In genomic region chr7:116817991-116818390, GRCm38 (mm10) we compare ENCODE assay signal across 26 mouse cellular contexts.
A peak's percentile ranks its signal among the peaks of the same experiment; 100 is the strongest.
DNase-seq lines count a peak whose midpoint lies in the region; ATAC-seq and TF ChIP-seq lines count a peak whose summit lies in the region.
"Had no signal": no experiment of that assay in that cellular context is flagged by ENCODE, and none has a peak within 500 bp of the region (broad histone marks: within the 10 kb centered on the region; RNA-seq: fewer than 3 reads in every experiment).

No protein-coding gene starts in this region.

- TF ChIP-seq EP300 in heart, adult 2 months (IDR thresholded peaks at IDR 0.05; ENCODE audit: insufficient read depth, low read depth, low read length) = no peak

- H3K4me1 ChIP-seq in heart, embryonic 10.5 days = no peaks in the 10 kb centered on the region
- H3K4me1 ChIP-seq in heart, adult 2 months (ENCODE audit: control insufficient read depth, insufficient read depth, low read length) = no peaks in the 10 kb centered on the region
- H3K4me1 ChIP-seq in liver, adult 2 months (ENCODE audit: control insufficient read depth, insufficient read depth, low read length) = no peaks in the 10 kb centered on the region
- no peaks in the 10 kb centered on the region for H3K4me1 ChIP-seq in liver, embryonic 11.5 days (replicated peaks; ENCODE audit: control insufficient read depth, insufficient read depth, low read length)
- no peaks in the 10 kb centered on the region for H3K4me1 ChIP-seq in liver, embryonic 13.5 days (replicated peaks)
- no peaks in the 10 kb centered on the region for H3K4me1 ChIP-seq in hindbrain, embryonic 14.5 days (replicated peaks; ENCODE audit: control insufficient read depth, insufficient read depth, low read length)
- H3K4me1 ChIP-seq in hindbrain, embryonic 16.5 days (ENCODE audit: control insufficient read depth, insufficient read depth, low read depth, low read length) = no peaks in the 10 kb centered on the region
- H3K4me1 ChIP-seq: heart, embryonic 15.5 days; hindbrain, embryonic 12.5 days; limb, embryonic 10.5 days; limb, embryonic 15.5 days had no signal

- no peak overlapping the region for H3K27ac ChIP-seq in heart, embryonic 10.5 days
- H3K27ac ChIP-seq in heart, adult 2 months = no peak overlapping the region
- H3K27ac ChIP-seq in liver, adult 2 months (replicated peaks; ENCODE audit: insufficient read depth, low read depth, low read length) = no peak overlapping the region
- H3K27ac ChIP-seq in liver, embryonic 11.5 days (ENCODE audit: low read depth, low read length) = no peak overlapping the region
- H3K27ac ChIP-seq in liver, embryonic 13.5 days = no peak overlapping the region
- H3K27ac ChIP-seq in hindbrain, embryonic 14.5 days = no peak overlapping the region
- no peak overlapping the region for H3K27ac ChIP-seq in hindbrain, embryonic 16.5 days (ENCODE audit: low read depth, low read length)
- H3K27ac ChIP-seq: heart, embryonic 15.5 days; hindbrain, embryonic 12.5 days; layer of hippocampus, adult 2 months; limb, embryonic 10.5 days; limb, embryonic 15.5 days had no signal

- no peak for TF ChIP-seq POLR2A in heart, adult 2 months (IDR thresholded peaks at IDR 0.05; ENCODE audit: insufficient read depth, low read depth, low read length)
- no peak for TF ChIP-seq POLR2A in liver, adult 2 months (IDR thresholded peaks at IDR 0.05; ENCODE audit: extremely low read depth, insufficient read depth, low read length)

- DNase-seq in heart, embryonic 10.5 days (ENCODE audit: low spot score) = peak; percentile 71
- no peak for DNase-seq in heart, adult 2 months
- DNase-seq in liver, adult 2 months (ENCODE audit: extremely low read depth, low read depth, low spot score) = peak; percentile 60
- DNase-seq in liver, embryonic 11.5 days (ENCODE audit: low spot score) = no peak
- no peak for DNase-seq in liver, embryonic 13.5 days
- DNase-seq in hindbrain, embryonic 14.5 days (ENCODE audit: low spot score) = no peak
- DNase-seq in layer of hippocampus, postnatal 36 days = no peak
- DNase-seq: adrenal gland, adult 8-10 months; cerebellum, adult 2 months; cerebellum, postnatal 14 days; forebrain, postnatal 0 days; lung, postnatal 36 days; right cerebral cortex, adult 18-20 months; thymus, adult 2 months; thymus, postnatal 36 days had no signal

- H3K79me2 ChIP-seq in heart, adult 2 months (replicated peaks; ENCODE audit: control insufficient read depth, insufficient read depth, low read length) = no peaks in the 10 kb centered on the region
- H3K79me2 ChIP-seq in liver, adult 2 months (ENCODE audit: control insufficient read depth, insufficient read depth, low read length) = no peaks in the 10 kb centered on the region

- H3K4me2 ChIP-seq in liver, embryonic 11.5 days = no peak overlapping the region
- H3K4me2 ChIP-seq in liver, embryonic 13.5 days = no peak overlapping the region
- no peak overlapping the region for H3K4me2 ChIP-seq in hindbrain, embryonic 14.5 days (replicated peaks)
- H3K4me2 ChIP-seq in hindbrain, embryonic 16.5 days (ENCODE audit: low read length) = no peak overlapping the region
- H3K4me2 ChIP-seq: heart, embryonic 15.5 days; hindbrain, embryonic 12.5 days; limb, embryonic 15.5 days; midbrain, embryonic 11.5 days had no signal

- no peak overlapping the region for H3K4me3 ChIP-seq in heart, embryonic 10.5 days
- no peak overlapping the region for H3K4me3 ChIP-seq in heart, adult 2 months
- H3K4me3 ChIP-seq in liver, adult 2 months (ENCODE audit: insufficient read depth, low read depth, low read length) = no peak overlapping the region
- no peak overlapping the region for H3K4me3 ChIP-seq in liver, embryonic 11.5 days (ENCODE audit: low read depth, low read length)
- no peak overlapping the region for H3K4me3 ChIP-seq in liver, embryonic 13.5 days (replicated peaks)
- H3K4me3 ChIP-seq in hindbrain, embryonic 14.5 days (replicated peaks; ENCODE audit: low read length) = no peak overlapping the region
- H3K4me3 ChIP-seq in hindbrain, embryonic 16.5 days (ENCODE audit: low read length) = no peak overlapping the region
- H3K4me3 ChIP-seq: erythroblast, embryonic 14.5 days; heart, embryonic 15.5 days; hindbrain, embryonic 12.5 days; layer of hippocampus, adult 2 months; limb, embryonic 10.5 days; limb, embryonic 15.5 days had no signal

- no peak overlapping the region for H3K9ac ChIP-seq in heart, adult 2 months (ENCODE audit: low read depth, low read length)
- H3K9ac ChIP-seq in liver, adult 2 months (ENCODE audit: low read depth, low read length) = no peak overlapping the region
- no peak overlapping the region for H3K9ac ChIP-seq in liver, embryonic 11.5 days (ENCODE audit: low read depth, low read length)
- no peak overlapping the region for H3K9ac ChIP-seq in liver, embryonic 13.5 days
- no peak overlapping the region for H3K9ac ChIP-seq in hindbrain, embryonic 14.5 days
- no peak overlapping the region for H3K9ac ChIP-seq in hindbrain, embryonic 16.5 days (ENCODE audit: low read depth, low read length)
- H3K9ac ChIP-seq: forebrain, postnatal 0 days; heart, embryonic 15.5 days; hindbrain, embryonic 12.5 days; limb, embryonic 15.5 days had no signal

- WGBS in heart, embryonic 10.5 days = 82% methylated on average over 7 of the region's 7 CpGs
- WGBS in heart, adult 2 months = 80% methylated on average over 7 of the region's 7 CpGs
- WGBS in liver, adult 2 months = 25% methylated on average over 7 of the region's 7 CpGs
- 76% methylated on average over 7 of the region's 7 CpGs for WGBS in liver, embryonic 11.5 days
- WGBS in liver, embryonic 13.5 days (ENCODE audit: insufficient replicate concordance) = 62% methylated on average over 7 of the region's 7 CpGs
- 89% methylated on average over 7 of the region's 7 CpGs for WGBS in hindbrain, embryonic 14.5 days
- 84% methylated on average over 7 of the region's 7 CpGs for WGBS in hindbrain, embryonic 16.5 days

- no peak for TF ChIP-seq CTCF in heart, adult 2 months (IDR thresholded peaks at IDR 0.05)
- TF ChIP-seq CTCF in liver, adult 2 months (IDR thresholded peaks at IDR 0.05; ENCODE audit: low read depth, low read length) = no peak

- no peaks in the 10 kb centered on the region for H3K27me3 ChIP-seq in heart, embryonic 10.5 days (ENCODE audit: insufficient read depth, poor library complexity, severe bottlenecking)
- no peaks in the 10 kb centered on the region for H3K27me3 ChIP-seq in heart, adult 2 months (ENCODE audit: control insufficient read depth, insufficient read depth, low read length)
- H3K27me3 ChIP-seq in liver, adult 2 months (ENCODE audit: control insufficient read depth, insufficient read depth, low read length) = no peaks in the 10 kb centered on the region
- no peaks in the 10 kb centered on the region for H3K27me3 ChIP-seq in liver, embryonic 11.5 days (replicated peaks; ENCODE audit: control insufficient read depth, insufficient read depth, low read length)
- no peaks in the 10 kb centered on the region for H3K27me3 ChIP-seq in liver, embryonic 13.5 days
- no peaks in the 10 kb centered on the region for H3K27me3 ChIP-seq in hindbrain, embryonic 14.5 days (ENCODE audit: control insufficient read depth, insufficient read depth, low read length)
- H3K27me3 ChIP-seq in hindbrain, embryonic 16.5 days (replicated peaks; ENCODE audit: control insufficient read depth, insufficient read depth, low read length) = no peaks in the 10 kb centered on the region
- H3K27me3 ChIP-seq: heart, embryonic 15.5 days; hindbrain, embryonic 12.5 days; limb, embryonic 15.5 days had no signal

- ATAC-seq in liver, embryonic 11.5 days (replicated peaks; ENCODE audit: low FRiP score) = no peak
- ATAC-seq in liver, embryonic 13.5 days (ENCODE audit: low read depth) = peak; percentile 47; the same call in 1 of the 2 replicates
- no peak for ATAC-seq in hindbrain, embryonic 14.5 days (ENCODE audit: low FRiP score)
- no peak for ATAC-seq in hindbrain, embryonic 16.5 days
- ATAC-seq: forebrain, postnatal 0 days; intestine, postnatal 0 days; midbrain, embryonic 16.5 days had no signal

- H3K9me3 ChIP-seq in heart, embryonic 10.5 days = no peaks in the 10 kb centered on the region
- H3K9me3 ChIP-seq in liver, embryonic 11.5 days (ENCODE audit: control insufficient read depth, low read length) = no peaks in the 10 kb centered on the region
- H3K9me3 ChIP-seq in liver, embryonic 13.5 days (replicated peaks) = no peaks in the 10 kb centered on the region
- H3K9me3 ChIP-seq in hindbrain, embryonic 14.5 days (ENCODE audit: control insufficient read depth, low read length) = no peaks in the 10 kb centered on the region
- H3K9me3 ChIP-seq in hindbrain, embryonic 16.5 days (ENCODE audit: control insufficient read depth, low read length) = no peaks in the 10 kb centered on the region
- H3K9me3 ChIP-seq: heart, embryonic 15.5 days; hindbrain, embryonic 12.5 days; limb, embryonic 10.5 days; limb, embryonic 15.5 days had no signal

- H3K36me3 ChIP-seq in heart, embryonic 10.5 days = no peaks in the 10 kb centered on the region
- no peaks in the 10 kb centered on the region for H3K36me3 ChIP-seq in heart, adult 2 months (ENCODE audit: control insufficient read depth, insufficient read depth, low read length)
- H3K36me3 ChIP-seq in liver, adult 2 months (ENCODE audit: control insufficient read depth, insufficient read depth, low read length) = no peaks in the 10 kb centered on the region
- H3K36me3 ChIP-seq in liver, embryonic 11.5 days (ENCODE audit: control insufficient read depth, insufficient read depth, low read length) = no peaks in the 10 kb centered on the region
- no peaks in the 10 kb centered on the region for H3K36me3 ChIP-seq in liver, embryonic 13.5 days
- H3K36me3 ChIP-seq in hindbrain, embryonic 14.5 days (replicated peaks; ENCODE audit: control insufficient read depth, insufficient read depth) = no peaks in the 10 kb centered on the region
- no peaks in the 10 kb centered on the region for H3K36me3 ChIP-seq in hindbrain, embryonic 16.5 days (ENCODE audit: control insufficient read depth, insufficient read depth, low read length)
- H3K36me3 ChIP-seq: G1E; heart, embryonic 15.5 days; hindbrain, embryonic 12.5 days; limb, embryonic 10.5 days; limb, embryonic 15.5 days had no signal

- intact Hi-C loops in heart, adult 2 months (cut with DNase I) = no loop called here

Comparison
In these comparisons a context has a peak if more than half of its experiments do, and no peak if none do; other contexts are left out.
1. DNase-seq: peak in heart, embryonic 10.5 days (single experiment) and liver, adult 2 months (single experiment); none in heart, adult 2 months (0 of 2), liver, embryonic 11.5 days (single experiment), liver, embryonic 13.5 days (single experiment), hindbrain, embryonic 14.5 days (single experiment) and layer of hippocampus, postnatal 36 days (0 of 2).